17 mouse cellular contexts compared by ENCODE assay signal in the genomic region with DNA sequence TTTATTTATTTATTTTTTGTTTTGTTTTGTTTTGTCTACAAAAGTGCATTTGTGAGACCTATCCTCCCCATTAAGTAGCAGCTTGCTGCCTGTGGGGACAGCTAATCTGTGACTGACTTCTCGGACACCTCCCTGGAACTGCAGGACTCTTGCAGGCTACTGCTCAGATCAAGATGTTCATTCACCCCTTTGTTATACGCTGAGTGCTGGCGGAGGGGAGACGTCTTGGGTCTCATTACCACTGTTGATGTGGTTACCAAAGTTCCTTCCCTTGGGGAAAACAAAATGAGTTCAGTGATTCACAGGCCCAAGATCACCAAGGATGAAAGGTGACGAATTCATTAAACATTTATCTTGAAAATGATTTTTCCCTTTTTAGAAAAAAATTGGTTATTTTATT.
"Had no signal": no experiment of that assay in that cellular context is flagged by ENCODE, and none has a peak within 500 bp of the region (broad histone marks: within the 10 kb centered on the region; RNA-seq: fewer than 3 reads in every experiment).

No protein-coding gene starts in this region.

- H3K4me2 ChIP-seq: lung, embryonic 14.5 days; midbrain, embryonic 12.5 days; neural tube, embryonic 13.5 days; neural tube, embryonic 15.5 days had no signal

- H3K9ac ChIP-seq: liver, embryonic 14.5 days; lung, embryonic 14.5 days; midbrain, embryonic 12.5 days; neural tube, embryonic 13.5 days; neural tube, embryonic 15.5 days had no signal

- H3K27ac ChIP-seq: liver, embryonic 14.5 days; midbrain, embryonic 12.5 days; neural tube, embryonic 13.5 days; neural tube, embryonic 15.5 days had no signal

- H3K4me1 ChIP-seq: neural tube, embryonic 13.5 days had no signal

- H3K4me3 ChIP-seq: midbrain, embryonic 12.5 days; myocyte; neural tube, embryonic 13.5 days; neural tube, embryonic 15.5 days had no signal

- DNase-seq: lung, adult 18-20 months; lung, embryonic 14.5 days; lung, postnatal 10 days; lung, postnatal 4 days; retina, postnatal 1 day; right cerebral cortex, adult 18-20 months; right cerebral cortex, postnatal 25 days; right cerebral cortex, postnatal 4 days; spleen, adult 18-20 months; thymus, adult 18-20 months; thymus, postnatal 14 days; thymus, postnatal 36 days had no signal

- H3K27me3 ChIP-seq: midbrain, embryonic 12.5 days; neural tube, embryonic 13.5 days; neural tube, embryonic 15.5 days had no signal

- H3K9me3 ChIP-seq: midbrain, embryonic 12.5 days; neural tube, embryonic 13.5 days; neural tube, embryonic 15.5 days had no signal

- H3K36me3 ChIP-seq: midbrain, embryonic 12.5 days; neural tube, embryonic 13.5 days; neural tube, embryonic 15.5 days had no signal
